Mouse (Mus musculus): Measurements from ENCODE around the gene Hs3st3b1. TPM values are rescaled to one million over a fixed set of nuclear protein-coding genes. Genes with fewer than 3 reads are reported as not detected.

Hs3st3b1 gene
- total RNA-seq, 2 experiments from 2014 or later, result 0.52 to 0.63 TPM

- DNase-seq, result no peak
Observed at GRCm38 (mm10) chr11:63923386-63923785, 1.3 kb upstream of the Hs3st3b1 start.

GRCm38 (mm10) chr11:63921044-63921951 is 792 bp downstream of the Hs3st3b1 start:
- no peak for DNase-seq

GRCm38 (mm10) chr11:63920531-63920930 is 1.6 kb downstream of the Hs3st3b1 start:
- peak; percentile 64 to 74 for DNase-seq

GRCm38 (mm10) chr11:63919211-63920098 is 2.6 kb downstream of the Hs3st3b1 start:
- DNase-seq, result no peak

- no peak for DNase-seq
Observed at GRCm38 (mm10) chr11:63918321-63919105, 3.6 kb downstream of the Hs3st3b1 start.

- DNase-seq, result no peak
Observed at GRCm38 (mm10) chr11:63917561-63917960, 4.5 kb downstream of the Hs3st3b1 start.

GRCm38 (mm10) chr11:63914388-63914787 is 7.7 kb downstream of the Hs3st3b1 start:
- DNase-seq, result peak in 1 of 2 experiments; percentile 20

GRCm38 (mm10) chr11:63913936-63914335 is 8.2 kb downstream of the Hs3st3b1 start:
- DNase-seq, result no peak

- DNase-seq, result no peak
Observed at GRCm38 (mm10) chr11:63911001-63911400, 11.1 kb downstream of the Hs3st3b1 start.

- no peak for DNase-seq
Observed at GRCm38 (mm10) chr11:63909961-63910360, 12.1 kb downstream of the Hs3st3b1 start.

- DNase-seq, result no peak
Observed at GRCm38 (mm10) chr11:63908500-63908899, 13.6 kb downstream of the Hs3st3b1 start.

- DNase-seq, result no peak
Observed at GRCm38 (mm10) chr11:63906552-63907353, 15.3 kb downstream of the Hs3st3b1 start.

GRCm38 (mm10) chr11:63904787-63905186 is 17.3 kb downstream of the Hs3st3b1 start:
- DNase-seq, result no peak

- no peak for DNase-seq
Observed at GRCm38 (mm10) chr11:63898509-63899168, 23.5 kb downstream of the Hs3st3b1 start.

- DNase-seq, result no peak
Observed at GRCm38 (mm10) chr11:63897856-63898508, 24.1 kb downstream of the Hs3st3b1 start.

GRCm38 (mm10) chr11:63897011-63897410 is 25.1 kb downstream of the Hs3st3b1 start:
- DNase-seq, result no peak

GRCm38 (mm10) chr11:63894188-63894587 is 27.9 kb downstream of the Hs3st3b1 start:
- DNase-seq, result no peak

GRCm38 (mm10) chr11:63893557-63893956 is 28.5 kb downstream of the Hs3st3b1 start:
- no peak for DNase-seq

GRCm38 (mm10) chr11:63891479-63892020 is 30.5 kb downstream of the Hs3st3b1 start:
- DNase-seq, result no peak

- DNase-seq, result no peak
Observed at GRCm38 (mm10) chr11:63883385-63883784, 38.7 kb downstream of the Hs3st3b1 start.

All from layer of hippocampus, postnatal 36 days (tissue).